Mouse (Mus musculus) bone marrow macrophage, adult 2 months (primary cell): ENCODE data around the gene Slc51b.
A peak's percentile ranks its signal among the peaks of the same experiment; 100 is the strongest.

Source experiments
- CTCF ChIP-seq: IDR thresholded peaks from 2 replicates; pipeline ENCODE4 v1.5.1; 2012; ENCODE audit warnings: low read depth, mild to moderate bottlenecking, low read length, moderate library complexity
- POLR2A ChIP-seq: IDR thresholded peaks from 2 replicates; pipeline ENCODE4 v1.6.1; 2012; ENCODE audit warnings: mild to moderate bottlenecking, low read depth, low read length, borderline replicate concordance

- TF ChIP-seq POLR2A = no peak
- peak; percentile 45 for TF ChIP-seq CTCF
Measured at GRCm38 (mm10) chr9:65434140-65434539, 11.4 kb upstream of the Slc51b start.
